ENCODE assay signal across 14 mouse cellular contexts in genomic region chr16:13474274-13474673, GRCm38 (mm10).
"Had no signal": no experiment of that assay in that cellular context is flagged by ENCODE, and none has a peak within 500 bp of the region (broad histone marks: within the 10 kb centered on the region; RNA-seq: fewer than 3 reads in every experiment).

No protein-coding gene starts in this region.

- ATAC-seq: midbrain, embryonic 13.5 days; midbrain, embryonic 15.5 days had no signal

- DNase-seq: lung, adult 18-20 months; lung, embryonic 14.5 days; lung, postnatal 14 days; lung, postnatal 36 days; retina, postnatal 1 day; right cerebral cortex, adult 18-20 months; right cerebral cortex, postnatal 25 days; right cerebral cortex, postnatal 4 days; spleen, adult 18-20 months; thymus, adult 18-20 months; thymus, postnatal 14 days; thymus, postnatal 36 days had no signal
